Mouse (Mus musculus): Measurements from ENCODE around the gene Olfr30. TPM values are rescaled to one million over a fixed set of nuclear protein-coding genes. Genes with fewer than 3 reads are reported as not detected.
"Not testable (repeated sequence)": the region's sequence is repeated elsewhere in the genome, so short reads cannot be mapped to it uniquely, and the experiment has no call there.

Gene Olfr30
- not detected in 2 replicates for polyA plus RNA-seq (2016; fragmentation: Nextera tagmentation; extraction: Ambion mirVana)

- H3K9me3 ChIP-seq: no peaks in the 10 kb centered on the region
These were observed at the start of gene Olfr30 for GRCm38 (mm10) chr11:58462170-58462569. TSS of gene Olfr30 (minus strand) at chr11:58462270.

GRCm38 (mm10) chr11:58509058-58509457, 47.0 kb upstream of the Olfr30 start:
- 78% methylated on average over 19 of the region's 19 CpGs for WGBS
- not testable (repeated sequence) for H3K4me1 ChIP-seq; H3K9me3 ChIP-seq; H3K36me3 ChIP-seq; H3K27me3 ChIP-seq (ENCODE audit: insufficient read depth, poor library complexity, severe bottlenecking); H3K4me3 ChIP-seq; DNase-seq (ENCODE audit: low spot score); H3K27ac ChIP-seq

More at GRCm38 (mm10) chr11:58462170-58462569, at the start of gene Olfr30:
- no peaks in the 10 kb centered on the region for H3K36me3 ChIP-seq
- no peak for DNase-seq (ENCODE audit: low spot score)
- H3K4me1 ChIP-seq: no peaks in the 10 kb centered on the region
- no peak within 1 kb of the TSS for H3K4me3 ChIP-seq
- no peak within 1 kb of the TSS for H3K27ac ChIP-seq
- no peaks in the 10 kb centered on the region for H3K27me3 ChIP-seq (ENCODE audit: insufficient read depth, poor library complexity, severe bottlenecking)

GRCm38 (mm10) chr11:58502472-58502871, 40.4 kb upstream of the Olfr30 start, which contains the start of gene Olfr331:
TSS of gene Olfr331 (minus strand) at chr11:58502572.
- H3K27ac ChIP-seq; DNase-seq (ENCODE audit: low spot score); H3K36me3 ChIP-seq; H3K27me3 ChIP-seq (ENCODE audit: insufficient read depth, poor library complexity, severe bottlenecking); H3K9me3 ChIP-seq; H3K4me1 ChIP-seq; H3K4me3 ChIP-seq: not testable (repeated sequence)

- DNase-seq (ENCODE audit: low spot score): no peak
- no peaks in the 10 kb centered on the region for H3K27me3 ChIP-seq (ENCODE audit: insufficient read depth, poor library complexity, severe bottlenecking)
- no peak overlapping the region for H3K27ac ChIP-seq
- H3K4me3 ChIP-seq: no peak overlapping the region
- WGBS: 65% methylated on average over 3 of the region's 3 CpGs
- no peaks in the 10 kb centered on the region for H3K9me3 ChIP-seq
- no peaks in the 10 kb centered on the region for H3K4me1 ChIP-seq
- no peaks in the 10 kb centered on the region for H3K36me3 ChIP-seq
These were observed 37.2 kb upstream of the Olfr30 start for GRCm38 (mm10) chr11:58499290-58499689.

GRCm38 (mm10) chr11:58498761-58499160, 36.7 kb upstream of the Olfr30 start:
- H3K27ac ChIP-seq: no peak overlapping the region
- 81% methylated on average over 9 of the region's 9 CpGs for WGBS
- H3K36me3 ChIP-seq: no peaks in the 10 kb centered on the region
- H3K27me3 ChIP-seq (ENCODE audit: insufficient read depth, poor library complexity, severe bottlenecking): no peaks in the 10 kb centered on the region
- DNase-seq (ENCODE audit: low spot score): no peak
- no peaks in the 10 kb centered on the region for H3K9me3 ChIP-seq
- H3K4me3 ChIP-seq: no peak overlapping the region
- no peaks in the 10 kb centered on the region for H3K4me1 ChIP-seq

GRCm38 (mm10) chr11:58492455-58492854, 30.4 kb upstream of the Olfr30 start, which contains the start of gene Olfr332:
TSS of gene Olfr332 (minus strand) at chr11:58492555.
- Histone ChIP-seq H3K4me1 (no peaks in the 10 kb centered on the region), H3K9me3 (no peaks in the 10 kb centered on the region), H3K27ac (no peak within 1 kb of the TSS), H3K36me3 (no peaks in the 10 kb centered on the region), H3K27me3 (ENCODE audit: insufficient read depth, poor library complexity, severe bottlenecking) (no peaks in the 10 kb centered on the region), H3K4me3 (no peak within 1 kb of the TSS)
- WGBS: 76% methylated on average over 2 of the region's 2 CpGs
- DNase-seq (ENCODE audit: low spot score): no peak

- H3K9me3 ChIP-seq: no peaks in the 10 kb centered on the region
- H3K4me1 ChIP-seq: no peaks in the 10 kb centered on the region
- H3K27me3 ChIP-seq (ENCODE audit: insufficient read depth, poor library complexity, severe bottlenecking): 0 out of 2 replicates have a peak, but pooled peaks cover 3% of the 10 kb centered on the region
- DNase-seq (ENCODE audit: low spot score): no peak
- WGBS: 60% methylated on average over 4 of the region's 4 CpGs
- no peaks in the 10 kb centered on the region for H3K36me3 ChIP-seq
- no peak overlapping the region for H3K27ac ChIP-seq
- H3K4me3 ChIP-seq: no peak overlapping the region
These were observed 8.5 kb downstream of the Olfr30 start for GRCm38 (mm10) chr11:58453592-58453991.

GRCm38 (mm10) chr11:58452759-58453158, 9.3 kb downstream of the Olfr30 start, which contains the start of gene Lypd9:
TSS of gene Lypd9 (minus strand) at chr11:58452923.
- no peak for DNase-seq (ENCODE audit: low spot score)
- no peak within 1 kb of the TSS for H3K27ac ChIP-seq
- no peaks in the 10 kb centered on the region for H3K36me3 ChIP-seq
- 0 out of 2 replicates have a peak, but pooled peaks cover 3% of the 10 kb centered on the region for H3K27me3 ChIP-seq (ENCODE audit: insufficient read depth, poor library complexity, severe bottlenecking)
- H3K4me1 ChIP-seq: no peaks in the 10 kb centered on the region
- H3K9me3 ChIP-seq: 0 out of 2 replicates have a peak, but pooled peaks cover 3% of the 10 kb centered on the region
- no peak within 1 kb of the TSS for H3K4me3 ChIP-seq
- WGBS: 92% methylated on average over 9 of the region's 9 CpGs

GRCm38 (mm10) chr11:58437866-58438265, 24.2 kb downstream of the Olfr30 start:
- DNase-seq (ENCODE audit: low spot score): no peak
- H3K27me3 ChIP-seq (ENCODE audit: insufficient read depth, poor library complexity, severe bottlenecking): no peaks in the 10 kb centered on the region
- no peaks in the 10 kb centered on the region for H3K9me3 ChIP-seq
- H3K4me1 ChIP-seq: no peaks in the 10 kb centered on the region
- no peak overlapping the region for H3K27ac ChIP-seq
- no peaks in the 10 kb centered on the region for H3K36me3 ChIP-seq
- WGBS: 62% methylated on average over 5 of the region's 5 CpGs
- no peak overlapping the region for H3K4me3 ChIP-seq

- Histone ChIP-seq H3K4me3 (no peak within 1 kb of the TSS), H3K36me3 (no peaks in the 10 kb centered on the region), H3K27me3 (ENCODE audit: insufficient read depth, poor library complexity, severe bottlenecking) (no peaks in the 10 kb centered on the region), H3K4me1 (no peaks in the 10 kb centered on the region), H3K9me3 (no peaks in the 10 kb centered on the region), H3K27ac (no peak within 1 kb of the TSS)
- WGBS: 86% methylated on average over 3 of the region's 3 CpGs
- no peak for DNase-seq (ENCODE audit: low spot score)
These were observed 29.8 kb downstream of the Olfr30 start, which contains the start of gene Gm12253 for GRCm38 (mm10) chr11:58432259-58432658. TSS of gene Gm12253 (plus strand) at chr11:58432559.

GRCm38 (mm10) chr11:58420815-58421214, 41.3 kb downstream of the Olfr30 start, which contains the start of gene 1810065E05Rik:
TSS of gene 1810065E05Rik (plus strand) at chr11:58421111.
- Histone ChIP-seq H3K4me3 (no peak within 1 kb of the TSS), H3K27ac (no peak within 1 kb of the TSS), H3K9me3 (no peaks in the 10 kb centered on the region), H3K27me3 (ENCODE audit: insufficient read depth, poor library complexity, severe bottlenecking) (no peaks in the 10 kb centered on the region), H3K4me1 (peaks cover 10% of the 10 kb centered on the region), H3K36me3 (no peaks in the 10 kb centered on the region)
- no peak for DNase-seq (ENCODE audit: low spot score)
- WGBS: 76% methylated on average over 1 of the region's 1 CpGs

- H3K4me1 ChIP-seq: peaks cover 10% of the 10 kb centered on the region
- no peaks in the 10 kb centered on the region for H3K36me3 ChIP-seq
- WGBS: 70% methylated on average over 3 of the region's 3 CpGs
- H3K9me3 ChIP-seq: no peaks in the 10 kb centered on the region
- no peak overlapping the region for H3K4me3 ChIP-seq
- H3K27ac ChIP-seq: no peak overlapping the region
- H3K27me3 ChIP-seq (ENCODE audit: insufficient read depth, poor library complexity, severe bottlenecking): no peaks in the 10 kb centered on the region
- DNase-seq (ENCODE audit: low spot score): no peak
These were observed 43.7 kb downstream of the Olfr30 start for GRCm38 (mm10) chr11:58418336-58418735.

GRCm38 (mm10) chr11:58408066-58408465, 54.0 kb downstream of the Olfr30 start:
- Histone ChIP-seq H3K27ac (no peak overlapping the region), H3K9me3 (no peaks in the 10 kb centered on the region)
- WGBS: 77% methylated on average over 3 of the region's 3 CpGs

More at GRCm38 (mm10) chr11:58408066-58408465, 54.0 kb downstream of the Olfr30 start:
- no peak for DNase-seq (ENCODE audit: low spot score)
- Histone ChIP-seq H3K36me3 (no peaks in the 10 kb centered on the region), H3K4me3 (no peak overlapping the region), H3K27me3 (ENCODE audit: insufficient read depth, poor library complexity, severe bottlenecking) (no peaks in the 10 kb centered on the region), H3K4me1 (no peaks in the 10 kb centered on the region)
